Comparison of ENCODE assay signal across 13 mouse cellular contexts in the genomic region with DNA sequence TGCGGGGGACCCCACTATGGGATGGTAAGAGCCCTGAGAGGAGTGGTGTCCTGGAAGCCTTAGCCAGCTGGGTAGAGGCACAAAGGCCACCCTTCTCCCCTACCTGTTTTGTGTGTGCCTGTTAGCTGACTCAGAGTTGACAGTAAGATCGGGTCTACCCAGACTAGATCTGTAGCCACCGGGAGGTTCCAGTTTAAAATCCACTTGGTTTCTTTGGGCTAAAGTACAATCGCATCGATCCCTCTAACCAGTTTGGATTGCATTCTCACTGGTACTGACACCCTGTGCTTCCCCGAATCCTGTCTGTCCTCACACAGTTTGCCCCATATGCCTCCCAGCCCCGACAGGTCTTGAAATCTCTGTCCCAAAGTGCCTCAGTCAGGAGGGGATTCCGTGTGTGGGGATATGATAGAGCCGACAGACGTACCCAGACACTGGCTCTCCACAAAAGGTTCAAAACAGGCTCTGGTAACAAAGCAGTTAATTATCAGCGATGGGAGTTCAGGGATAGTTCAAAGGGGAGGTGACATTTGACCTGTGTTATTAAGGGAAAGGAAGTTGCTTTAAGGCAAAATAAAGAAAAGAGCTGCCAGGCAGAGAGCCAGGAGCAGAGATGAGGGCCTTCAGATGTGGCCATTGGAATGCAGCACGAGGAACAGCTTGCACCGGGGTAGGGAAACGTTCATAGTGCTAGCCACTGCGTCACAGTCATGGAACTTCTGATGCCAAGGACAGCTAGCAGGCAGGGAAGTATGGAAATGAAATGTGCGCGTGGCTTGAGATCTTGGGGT.
DNase-seq lines count a peak whose midpoint lies in the region; ATAC-seq and TF ChIP-seq lines count a peak whose summit lies in the region.
"Had no signal": no experiment of that assay in that cellular context is flagged by ENCODE, and none has a peak within 500 bp of the region (broad histone marks: within the 10 kb centered on the region; RNA-seq: fewer than 3 reads in every experiment).

No protein-coding gene starts in this region.

- no peak for TF ChIP-seq CTCF in lung, postnatal 0 days (IDR thresholded peaks at IDR 0.05)

- no peak overlapping the region for H3K27ac ChIP-seq in lung, postnatal 0 days (ENCODE audit: low read length)
- H3K27ac ChIP-seq in hindbrain, embryonic 10.5 days = no peak overlapping the region
- H3K27ac ChIP-seq: hindbrain, embryonic 12.5 days; macrophage had no signal

- no peaks in the 10 kb centered on the region for H3K4me1 ChIP-seq in lung, postnatal 0 days (ENCODE audit: insufficient read depth, low read depth, low read length)
- H3K4me1 ChIP-seq in hindbrain, embryonic 10.5 days (replicated peaks) = peaks cover 52% of the 10 kb centered on the region

- no peak overlapping the region for H3K4me2 ChIP-seq in lung, postnatal 0 days (replicated peaks; ENCODE audit: low read depth, low read length)
- H3K4me2 ChIP-seq: hindbrain, embryonic 12.5 days had no signal

- peak; percentile 35; the same call in 1 of the 2 replicates for ATAC-seq in lung, postnatal 0 days

- H3K9me3 ChIP-seq in lung, postnatal 0 days (ENCODE audit: low read length) = no peaks in the 10 kb centered on the region
- H3K9me3 ChIP-seq in hindbrain, embryonic 10.5 days = no peaks in the 10 kb centered on the region
- H3K9me3 ChIP-seq: hindbrain, embryonic 12.5 days had no signal

- DNase-seq in heart, adult 11 months = peak; percentile 88
- DNase-seq in heart, adult 9 months (ENCODE audit: low spot score in 2 of 2) = no peak
- DNase-seq in adrenal gland, postnatal 14 days = peak; percentile 42
- peak; percentile 68 to 78 for DNase-seq in kidney, postnatal 25 days
- peak; percentile 37 for DNase-seq in lung, postnatal 0 days (ENCODE audit: low spot score)
- DNase-seq in retina, embryonic 14.5 days (ENCODE audit: low spot score) = no peak
- DNase-seq in hindbrain, embryonic 10.5 days (ENCODE audit: low spot score) = no peak
- DNase-seq in spleen, postnatal 4 days (ENCODE audit: low spot score in 2 of 2) = no peak
- DNase-seq: cerebellum, postnatal 36 days; thymus, adult 2 months had no signal

- H3K27me3 ChIP-seq in lung, postnatal 0 days (replicated peaks; ENCODE audit: insufficient read depth, low read length) = no peaks in the 10 kb centered on the region
- H3K27me3 ChIP-seq in hindbrain, embryonic 10.5 days (ENCODE audit: insufficient read depth, poor library complexity, severe bottlenecking) = no peaks in the 10 kb centered on the region
- H3K27me3 ChIP-seq: hindbrain, embryonic 12.5 days had no signal

- no peaks in the 10 kb centered on the region for H3K36me3 ChIP-seq in lung, postnatal 0 days (ENCODE audit: insufficient read depth, low read length)
- no peaks in the 10 kb centered on the region for H3K36me3 ChIP-seq in hindbrain, embryonic 10.5 days
- H3K36me3 ChIP-seq: hindbrain, embryonic 12.5 days had no signal

- H3K9ac ChIP-seq in lung, postnatal 0 days (replicated peaks; ENCODE audit: low read depth) = no peak overlapping the region
- H3K9ac ChIP-seq: hindbrain, embryonic 12.5 days had no signal

- 61% methylated on average over 17 of the region's 17 CpGs for WGBS in lung, postnatal 0 days
- 36% methylated on average over 17 of the region's 17 CpGs for WGBS in hindbrain, embryonic 10.5 days

- H3K4me3 ChIP-seq in lung, postnatal 0 days (ENCODE audit: low read depth, low read length) = no peak overlapping the region
- H3K4me3 ChIP-seq in hindbrain, embryonic 10.5 days = no peak overlapping the region
- H3K4me3 ChIP-seq: erythroblast, embryonic 14.5 days; hindbrain, embryonic 12.5 days had no signal

- TF ChIP-seq EP300 in lung, postnatal 0 days (IDR thresholded peaks at IDR 0.05) = no peak

Comparison
In these comparisons a context has a peak if more than half of its experiments do, and no peak if none do; other contexts are left out.
1. DNase-seq: peak in heart, adult 11 months (single experiment), adrenal gland, postnatal 14 days (single experiment), kidney, postnatal 25 days (2 of 2) and lung, postnatal 0 days (single experiment); none in heart, adult 9 months (0 of 2), retina, embryonic 14.5 days (single experiment), hindbrain, embryonic 10.5 days (single experiment) and spleen, postnatal 4 days (0 of 2).